Comparison of ENCODE assay signal across 17 mouse cellular contexts in the genomic region with DNA sequence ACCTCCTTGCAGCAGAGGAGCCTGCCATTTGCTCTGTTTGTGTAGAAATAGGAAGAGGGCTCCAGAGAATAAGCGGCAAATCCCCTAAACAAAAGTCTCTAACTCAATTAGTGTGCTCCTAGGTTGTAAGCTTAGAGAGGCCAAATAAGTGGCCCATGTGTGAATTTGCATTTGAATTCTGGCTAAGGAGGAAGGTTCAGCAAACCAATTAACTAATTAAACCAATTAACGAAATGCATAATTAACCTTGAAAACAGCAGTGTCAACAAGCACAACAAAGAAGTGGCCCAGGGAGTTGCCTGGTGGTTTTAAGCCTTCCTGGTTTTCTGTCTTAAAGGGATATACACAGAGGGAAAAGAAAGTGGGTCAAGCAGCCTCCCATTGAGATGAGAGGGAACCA.
A peak's percentile ranks its signal among the peaks of the same experiment; 100 is the strongest.
DNase-seq lines count a peak whose midpoint lies in the region; ATAC-seq and TF ChIP-seq lines count a peak whose summit lies in the region.
"Had no signal": no experiment of that assay in that cellular context is flagged by ENCODE, and none has a peak within 500 bp of the region (broad histone marks: within the 10 kb centered on the region; RNA-seq: fewer than 3 reads in every experiment).

No protein-coding gene starts in this region.

- no peak overlapping the region for H3K9ac ChIP-seq in lung, embryonic 15.5 days
- H3K9ac ChIP-seq in forebrain, embryonic 13.5 days, result no peak overlapping the region
- H3K9ac ChIP-seq in hindbrain, postnatal 0 days (replicated peaks; ENCODE audit: low read length), result no peak overlapping the region
- H3K9ac ChIP-seq: intestine, embryonic 15.5 days; liver, embryonic 12.5 days; lung, embryonic 14.5 days had no signal

- DNase-seq in lung, postnatal 25 days (ENCODE audit: low spot score), result no peak
- no peak for DNase-seq in hindbrain, postnatal 0 days (ENCODE audit: low spot score)
- DNase-seq in retina, embryonic 14.5 days (ENCODE audit: low spot score), result peak; percentile 66
- no peak for DNase-seq in right cerebral cortex, postnatal 14 days
- DNase-seq: cerebellum, adult 11-12 months; cerebellum, postnatal 25 days; gastrocnemius, postnatal 25 days; right cerebral cortex, postnatal 4 days; thymus, postnatal 14 days had no signal

- H3K4me2 ChIP-seq in lung, embryonic 15.5 days, result no peak overlapping the region
- no peak overlapping the region for H3K4me2 ChIP-seq in forebrain, embryonic 13.5 days
- H3K4me2 ChIP-seq in hindbrain, postnatal 0 days (ENCODE audit: low read depth, low read length), result no peak overlapping the region
- H3K4me2 ChIP-seq: heart, embryonic 11.5 days; intestine, embryonic 15.5 days; liver, embryonic 12.5 days; lung, embryonic 14.5 days had no signal

- no peaks in the 10 kb centered on the region for H3K36me3 ChIP-seq in lung, embryonic 15.5 days
- H3K36me3 ChIP-seq in forebrain, embryonic 13.5 days (ENCODE audit: poor library complexity, severe bottlenecking), result no peaks in the 10 kb centered on the region
- H3K36me3 ChIP-seq in hindbrain, postnatal 0 days (ENCODE audit: insufficient read depth, low read length), result no peaks in the 10 kb centered on the region
- H3K36me3 ChIP-seq: intestine, embryonic 15.5 days; liver, embryonic 12.5 days had no signal

- H3K4me3 ChIP-seq in lung, embryonic 15.5 days, result no peak overlapping the region
- no peak overlapping the region for H3K4me3 ChIP-seq in forebrain, embryonic 13.5 days
- H3K4me3 ChIP-seq in hindbrain, postnatal 0 days (ENCODE audit: low read length), result no peak overlapping the region
- H3K4me3 ChIP-seq: intestine, embryonic 15.5 days; layer of hippocampus, adult 2 months; liver, embryonic 12.5 days had no signal

- WGBS in lung, embryonic 15.5 days, result 53% methylated on average over 2 of the region's 2 CpGs
- WGBS in forebrain, embryonic 13.5 days, result 3% methylated on average over 2 of the region's 2 CpGs
- 15% methylated on average over 2 of the region's 2 CpGs for WGBS in hindbrain, postnatal 0 days

- ATAC-seq in lung, embryonic 15.5 days (ENCODE audit: borderline replicate concordance, extremely low read depth, low FRiP score, low TSS enrichment), result no peak
- peak; percentile 90 for ATAC-seq in forebrain, embryonic 13.5 days
- ATAC-seq in hindbrain, postnatal 0 days, result peak; percentile 49; the same call in 1 of the 2 replicates
- ATAC-seq in CD4-positive, CD25-positive, alpha-beta regulatory T cell, adult 4 months, result no peak
- ATAC-seq: intestine, embryonic 15.5 days; liver, embryonic 12.5 days had no signal

- peaks cover 13% of the 10 kb centered on the region for H3K4me1 ChIP-seq in lung, embryonic 15.5 days
- H3K4me1 ChIP-seq in forebrain, embryonic 13.5 days, result peaks cover 14% of the 10 kb centered on the region
- no peaks in the 10 kb centered on the region for H3K4me1 ChIP-seq in hindbrain, postnatal 0 days (ENCODE audit: insufficient read depth, low read length)
- H3K4me1 ChIP-seq: intestine, embryonic 15.5 days; liver, embryonic 12.5 days had no signal

- peak overlapping the region; percentile 16; the same call in 1 of the 2 replicates for H3K27ac ChIP-seq in lung, embryonic 15.5 days
- H3K27ac ChIP-seq in forebrain, embryonic 13.5 days, result no peak overlapping the region
- H3K27ac ChIP-seq in hindbrain, postnatal 0 days, result no peak overlapping the region
- H3K27ac ChIP-seq: intestine, embryonic 15.5 days; layer of hippocampus, adult 2 months; liver, embryonic 12.5 days had no signal

- no peak for TF ChIP-seq CTCF in hindbrain, postnatal 0 days (IDR thresholded peaks at IDR 0.05; ENCODE audit: low read depth)

- no peaks in the 10 kb centered on the region for H3K9me3 ChIP-seq in lung, embryonic 15.5 days
- peaks cover 3% of the 10 kb centered on the region; the same call in 1 of the 2 replicates for H3K9me3 ChIP-seq in forebrain, embryonic 13.5 days (replicated peaks)
- no peaks in the 10 kb centered on the region for H3K9me3 ChIP-seq in hindbrain, postnatal 0 days (ENCODE audit: low read length)
- H3K9me3 ChIP-seq: intestine, embryonic 15.5 days; liver, embryonic 12.5 days had no signal

- no peaks in the 10 kb centered on the region for H3K27me3 ChIP-seq in lung, embryonic 15.5 days
- peaks cover 91% of the 10 kb centered on the region for H3K27me3 ChIP-seq in forebrain, embryonic 13.5 days
- H3K27me3 ChIP-seq in hindbrain, postnatal 0 days (ENCODE audit: insufficient read depth, low read length), result no peaks in the 10 kb centered on the region
- H3K27me3 ChIP-seq: intestine, embryonic 15.5 days; liver, embryonic 12.5 days had no signal

Comparison
In these comparisons a context has a peak if more than half of its experiments do, and no peak if none do; other contexts are left out.
1. ATAC-seq: peak in forebrain, embryonic 13.5 days (single experiment) and hindbrain, postnatal 0 days (single experiment); none in lung, embryonic 15.5 days (single experiment) and CD4-positive, CD25-positive, alpha-beta regulatory T cell, adult 4 months (single experiment).